ENCODE assay signal across 11 mouse cellular contexts in the genomic region with DNA sequence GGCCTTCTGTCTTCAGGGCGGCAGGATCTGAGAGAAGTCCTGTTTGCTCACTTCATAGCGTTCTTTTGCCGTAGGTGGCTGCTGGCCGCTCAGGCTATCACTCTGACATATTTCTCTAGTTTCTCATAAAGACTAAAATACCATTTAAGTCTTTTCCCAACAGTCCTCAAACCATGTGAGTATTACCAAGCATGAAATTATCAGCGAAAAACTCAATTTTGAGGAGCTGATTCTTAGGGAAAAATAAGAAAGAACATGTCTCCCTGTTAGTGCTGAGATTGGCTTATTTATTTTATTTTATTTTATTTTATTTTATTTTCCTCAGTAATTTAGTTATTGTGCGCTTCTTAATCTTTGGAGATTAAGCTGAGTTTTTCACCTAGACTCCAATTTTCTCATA. TPM values are rescaled to one million over a fixed set of nuclear protein-coding genes. Genes with fewer than 3 reads are reported as not detected.
DNase-seq lines count a peak whose midpoint lies in the region; ATAC-seq and TF ChIP-seq lines count a peak whose summit lies in the region.
"Had no signal": no experiment of that assay in that cellular context is flagged by ENCODE, and none has a peak within 500 bp of the region (broad histone marks: within the 10 kb centered on the region; RNA-seq: fewer than 3 reads in every experiment).

A gene (minus strand): TSS at position 101 of the 400 bp plus-strand sequence.

- H3K27ac ChIP-seq in testis, adult 2 months (ENCODE audit: control insufficient read depth, insufficient read depth, low read depth, low read length) = no peak within 1 kb of the TSS
- H3K27ac ChIP-seq in midbrain, embryonic 15.5 days = no peak within 1 kb of the TSS
- H3K27ac ChIP-seq: kidney, postnatal 0 days had no signal

- no peak for TF ChIP-seq POLR2A in testis, adult 2 months (IDR thresholded peaks at IDR 0.05; ENCODE audit: control insufficient read depth, low read depth, low read length)

- no peaks in the 10 kb centered on the region for H3K27me3 ChIP-seq in testis, adult 2 months (ENCODE audit: control insufficient read depth, insufficient read depth, low read length)
- no peaks in the 10 kb centered on the region for H3K27me3 ChIP-seq in midbrain, embryonic 15.5 days (replicated peaks)

- H3K9me3 ChIP-seq in midbrain, embryonic 15.5 days = no peaks in the 10 kb centered on the region

- DNase-seq in adrenal gland, adult 18-20 months (ENCODE audit: low spot score in 2 of 2) = no peak
- no peak for DNase-seq in adrenal gland, adult (ENCODE audit: inconsistent age in 2 of 2, low spot score in 1 of 2)
- no peak for DNase-seq in testis, postnatal 14 days (ENCODE audit: low spot score)
- DNase-seq in heart, postnatal 4 days = no peak
- no peak for DNase-seq in lung, adult 18-20 months
- DNase-seq: thymus, adult 18-20 months had no signal

- ATAC-seq in neutrophil, adult 5-6 weeks (ENCODE audit: extremely low read depth, insufficient number of reproducible peaks, low FRiP score, poor library complexity, severe bottlenecking) = no peak
- no peak for ATAC-seq in midbrain, embryonic 15.5 days (replicated peaks)

- H3K4me3 ChIP-seq in testis, adult 2 months (ENCODE audit: control insufficient read depth, low read depth, low read length) = no peak within 1 kb of the TSS
- no peak within 1 kb of the TSS for H3K4me3 ChIP-seq in midbrain, embryonic 15.5 days

- no peaks in the 10 kb centered on the region for H3K4me1 ChIP-seq in testis, adult 2 months (ENCODE audit: control insufficient read depth, insufficient read depth, low read length)
- peaks cover under 1% of the 10 kb centered on the region; the same call in 1 of the 2 replicates for H3K4me1 ChIP-seq in midbrain, embryonic 15.5 days

- no peaks in the 10 kb centered on the region for H3K36me3 ChIP-seq in testis, adult 2 months (ENCODE audit: control insufficient read depth, insufficient read depth, low read length)
- H3K36me3 ChIP-seq in midbrain, embryonic 15.5 days (replicated peaks) = no peaks in the 10 kb centered on the region

- WGBS in midbrain, embryonic 15.5 days = 83% methylated on average over 6 of the region's 6 CpGs

- no peak for TF ChIP-seq CTCF in testis, adult 2 months (IDR thresholded peaks at IDR 0.05; ENCODE audit: control insufficient read depth, insufficient read depth, insufficient replicate concordance, low read depth, low read length)

- no peak within 1 kb of the TSS for H3K9ac ChIP-seq in midbrain, embryonic 15.5 days

- no peak within 1 kb of the TSS for H3K4me2 ChIP-seq in midbrain, embryonic 15.5 days
- H3K4me2 ChIP-seq: midbrain, embryonic 11.5 days had no signal

RNA-seq across cellular contexts. Expression of the gene that starts here (rescaled TPM):
- 10 to 100 TPM; 23.8 to 41.1 TPM for total RNA-seq in adrenal gland, adult 18-20 months (2021)
- polyA plus RNA-seq in testis, adult 2 months (2012; rRNA removed) = 29.9 and 34.0 TPM in 2 replicates
- 10 to 100 TPM; 18.1 to 19.8 TPM for total RNA-seq in heart, postnatal 4 days (2021)
- total RNA-seq in neutrophil, adult 5-6 weeks (2017) = 21.4 and 22.0 TPM in 2 replicates
- 3.6 and 4.4 TPM in 2 replicates for polyA plus RNA-seq in midbrain, embryonic 15.5 days (2015; fragmentation: Nextera tagmentation; extraction: Ambion mirVana)
